Mouse (Mus musculus) liver, postnatal 0 days (tissue): ENCODE results near the gene Scd4. TPM values are rescaled to one million over a fixed set of nuclear protein-coding genes. Genes with fewer than 3 reads are reported as not detected.

Experiments
- ATAC-seq: fragments of 200-750 bp; cut with Nextera tagmentation; 2 replicates; pipeline ENCODE4 v1.8.0; 2017; ENCODE audit warnings: mild to moderate bottlenecking, moderate library complexity
- DNase-seq: peaks from one replicate; pipeline ENCODE4 v3.0.0-alpha.2; 2016
- H3K27ac ChIP-seq: fragments of 300-500 bp; sonication (generic); 2 replicates; pipeline ENCODE4 v1.5.1; 2014; ENCODE audit warnings: antibody characterized with exemption, moderate library complexity, mild to moderate bottlenecking, low read depth
- H3K27me3 ChIP-seq: fragments of 300-500 bp; sonication (generic); 2 replicates; pipeline ENCODE4 v1.6.1; 2014; ENCODE audit warnings: low read length, control low read depth, mixed read lengths; ENCODE audit not compliant: insufficient read depth
- H3K36me3 ChIP-seq: fragments of 300-500 bp; sonication (generic); replicated peaks from 2 replicates; pipeline ENCODE4 v1.6.1; 2014; ENCODE audit warnings: mild to moderate bottlenecking, control low read depth, low read length, moderate library complexity, mixed read lengths; ENCODE audit not compliant: insufficient read depth
- H3K4me1 ChIP-seq: fragments of 300-500 bp; sonication (generic); 2 replicates; pipeline ENCODE4 v1.6.1; 2014; ENCODE audit warnings: antibody characterized with exemption, mild to moderate bottlenecking, control low read depth; ENCODE audit not compliant: insufficient read depth
- H3K4me2 ChIP-seq: fragments of 300-500 bp; sonication (generic); 2 replicates; pipeline ENCODE4 v1.6.1; 2014; ENCODE audit warnings: low read depth, mild to moderate bottlenecking, low read length, moderate library complexity, mixed read lengths
- H3K4me3 ChIP-seq: fragments of 300-500 bp; sonication (generic); 2 replicates; pipeline ENCODE4 v1.5.1; 2014; ENCODE audit warnings: low read depth, low read length
- H3K9ac ChIP-seq: fragments of 300-500 bp; sonication (generic); replicated peaks from 2 replicates; pipeline ENCODE4 v1.6.1; 2014; ENCODE audit warnings: mild to moderate bottlenecking, moderate library complexity
- H3K9me3 ChIP-seq: fragments of 300-500 bp; sonication (generic); 2 replicates; pipeline ENCODE4 v1.6.1; 2016; ENCODE audit warnings: mild to moderate bottlenecking, control low read depth, low read length, mixed read lengths
- CTCF ChIP-seq: sonication (generic); IDR thresholded peaks from 2 replicates; pipeline ENCODE4 v1.5.1; 2016; ENCODE audit warnings: antibody characterized with exemption, low read depth
- EP300 ChIP-seq: IDR thresholded peaks from 2 replicates; pipeline ENCODE4 v1.6.1; 2016; ENCODE audit warnings: antibody characterized with exemption, low read depth, mild to moderate bottlenecking
- WGBS: fragments of 180-500 bp; shearing (Covaris S2); extraction: QIAGEN DNeasy Blood & Tissue Kit; methylation state at CpG from one replicate; pipeline ENCODE4 v1.1.7; 2014; ENCODE audit not compliant: insufficient replicate concordance; 5-methylcytosine and 5-hydroxymethylcytosine counted together
- polyA plus RNA-seq: library from polyadenylated mRNA; unstranded; fragments of >200 nt; fragmentation: Nextera tagmentation; extraction: Ambion mirVana; gene quantifications from 2 replicates; pipeline ENCODE4 v1.2.1, GENCODE M21; 2015

Gene Scd4
- polyA plus RNA-seq, 1 experiment from 2014 or later = not detected

- Histone ChIP-seq H3K27me3 (no peaks in the 10 kb centered on the region), H3K4me2 (peak overlapping the region; percentile 91), H3K36me3 (peaks cover 17% of the 10 kb centered on the region), H3K9me3 (no peaks in the 10 kb centered on the region), H3K27ac (peak overlapping the region; percentile 75), H3K4me1 (peaks cover 50% of the 10 kb centered on the region), H3K9ac (peak overlapping the region; percentile 63), H3K4me3 (peak overlapping the region; percentile 67)
- TF ChIP-seq EP300 = peak; percentile 20; the same call in 1 of the 2 replicates
- peak; percentile 26; the same call in 1 of the 2 replicates for TF ChIP-seq CTCF
- 1% methylated on average over 30 of the region's 31 CpGs for WGBS
- DNase-seq (peak; percentile 89), ATAC-seq (peak; percentile 81)
Observed at GRCm38 (mm10) chr19:44293769-44294551, 38.9 kb upstream of the Scd4 start.

GRCm38 (mm10) chr19:44294588-44295041 lies 38.3 kb upstream of the Scd4 start:
- peaks cover 55% of the 10 kb centered on the region for H3K4me1 ChIP-seq
- peak overlapping the region; percentile 63 for H3K9ac ChIP-seq
- WGBS = under 1% methylated on average over 14 of the region's 14 CpGs
- peak overlapping the region; percentile 91 for H3K4me2 ChIP-seq
- TF ChIP-seq EP300 (0 out of 2 replicates have a peak, but pooled peaks have one; percentile 10), CTCF (peak; percentile 98)
- H3K36me3 ChIP-seq = peaks cover 17% of the 10 kb centered on the region
- peak; percentile 43 for ATAC-seq
- H3K4me3 ChIP-seq = peak overlapping the region; percentile 67
- H3K27ac ChIP-seq = peak overlapping the region; percentile 75
- no peaks in the 10 kb centered on the region for H3K9me3 ChIP-seq
- H3K27me3 ChIP-seq = no peaks in the 10 kb centered on the region
- peak; percentile 91 for DNase-seq

DNA sequence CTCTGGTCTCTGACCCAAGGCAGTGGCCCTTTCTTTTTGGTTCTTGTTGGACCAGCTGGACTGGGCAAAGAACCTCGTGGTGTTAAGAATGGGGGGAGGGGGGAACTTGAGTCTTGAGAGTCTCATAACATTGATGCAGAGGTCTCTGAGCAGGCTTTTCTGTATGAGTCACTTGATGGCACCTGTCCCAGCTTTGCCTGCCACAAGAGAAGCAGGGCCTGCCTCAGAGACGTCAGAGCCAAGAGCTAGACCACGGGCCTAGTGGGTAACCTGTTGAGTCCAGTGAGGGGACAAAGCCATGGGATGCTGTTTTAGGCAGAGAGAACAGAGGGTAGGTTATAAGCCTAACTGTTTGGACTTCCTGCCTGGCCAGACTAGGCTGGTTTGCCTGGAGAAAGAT lies 37.6 kb upstream of the Scd4 start:
- no peak for DNase-seq
- H3K9ac ChIP-seq = peak overlapping the region; percentile 52

GRCm38 (mm10) chr19:44295741-44296140 lies 37.2 kb upstream of the Scd4 start:
- Histone ChIP-seq H3K9me3 (no peaks in the 10 kb centered on the region), H3K27ac (peak overlapping the region; percentile 31; the same call in 1 of the 2 replicates), H3K36me3 (peaks cover 27% of the 10 kb centered on the region), H3K9ac (peak overlapping the region; percentile 52), H3K27me3 (no peaks in the 10 kb centered on the region), H3K4me2 (peak overlapping the region; percentile 91), H3K4me1 (peaks cover 64% of the 10 kb centered on the region), H3K4me3 (peak overlapping the region; percentile 67)
- DNase-seq (peak; percentile 95), ATAC-seq (peak; percentile 63)
- no peak for TF ChIP-seq EP300
- TF ChIP-seq CTCF = peak; percentile 100
- WGBS = 3% methylated on average over 4 of the region's 4 CpGs

More for the DNA sequence above, 37.6 kb upstream of the Scd4 start:
- H3K27ac ChIP-seq = peak overlapping the region; percentile 31
- 11% methylated on average over 3 of the region's 3 CpGs for WGBS
- H3K4me3 ChIP-seq = peak overlapping the region; percentile 67
- H3K36me3 ChIP-seq = peaks cover 23% of the 10 kb centered on the region
- H3K9me3 ChIP-seq = no peaks in the 10 kb centered on the region
- H3K4me2 ChIP-seq = peak overlapping the region; percentile 91
- no peak for ATAC-seq
- TF ChIP-seq CTCF (no peak), EP300 (no peak)
- no peaks in the 10 kb centered on the region for H3K27me3 ChIP-seq
- H3K4me1 ChIP-seq = peaks cover 59% of the 10 kb centered on the region

- H3K27me3 ChIP-seq = no peaks in the 10 kb centered on the region
- peak overlapping the region; percentile 91 for H3K4me2 ChIP-seq
- H3K9ac ChIP-seq = peak overlapping the region; percentile 31
- TF ChIP-seq CTCF = no peak
- no peak for TF ChIP-seq EP300
- 29% methylated on average over 7 of the region's 7 CpGs for WGBS
- H3K36me3 ChIP-seq = peaks cover 32% of the 10 kb centered on the region
- ATAC-seq = no peak
- H3K9me3 ChIP-seq = no peaks in the 10 kb centered on the region
- no peak for DNase-seq
- H3K27ac ChIP-seq = no peak overlapping the region
- H3K4me1 ChIP-seq = peaks cover 69% of the 10 kb centered on the region
- H3K4me3 ChIP-seq = peak overlapping the region; percentile 67
Observed at GRCm38 (mm10) chr19:44296186-44296585, 36.7 kb upstream of the Scd4 start.

GRCm38 (mm10) chr19:44297068-44297760 lies 35.7 kb upstream of the Scd4 start:
- peaks cover 38% of the 10 kb centered on the region for H3K36me3 ChIP-seq
- H3K4me3 ChIP-seq = peak overlapping the region; percentile 67
- DNase-seq (no peak), ATAC-seq (no peak)
- TF ChIP-seq EP300 (no peak), CTCF (no peak)
- H3K4me2 ChIP-seq = peak overlapping the region; percentile 91
- H3K27ac ChIP-seq = peak overlapping the region; percentile 57
- H3K9ac ChIP-seq = peak overlapping the region; percentile 37
- no peaks in the 10 kb centered on the region for H3K9me3 ChIP-seq
- WGBS = 35% methylated on average over 8 of the region's 8 CpGs
- H3K4me1 ChIP-seq = peaks cover 63% of the 10 kb centered on the region
- no peaks in the 10 kb centered on the region for H3K27me3 ChIP-seq
